Mouse (Mus musculus) heart, postnatal 14 days (tissue): ENCODE measurements around the gene Palm. TPM values are rescaled to one million over a fixed set of nuclear protein-coding genes. Genes with fewer than 3 reads are reported as not detected.

ENCODE experiments used
- DNase-seq, 2 experiments: peaks; one replicate each; pipeline ENCODE4 v3.0.0; 2021 to 2022
- intact Hi-C: fragments of 180-260 bp; cut with DNase I; formaldehyde crosslinking; loops from one replicate; pipeline ENCODE4 v1.15.1; 2025
- total RNA-seq, 2 experiments: library from RNA; stranded (reverse); gene quantifications; 2 replicates each; pipeline ENCODE4 v1.2.3; 2021

Palm gene
- total RNA-seq, 2 experiments from 2014 or later, result 71.8 to 86.5 TPM

DNA sequence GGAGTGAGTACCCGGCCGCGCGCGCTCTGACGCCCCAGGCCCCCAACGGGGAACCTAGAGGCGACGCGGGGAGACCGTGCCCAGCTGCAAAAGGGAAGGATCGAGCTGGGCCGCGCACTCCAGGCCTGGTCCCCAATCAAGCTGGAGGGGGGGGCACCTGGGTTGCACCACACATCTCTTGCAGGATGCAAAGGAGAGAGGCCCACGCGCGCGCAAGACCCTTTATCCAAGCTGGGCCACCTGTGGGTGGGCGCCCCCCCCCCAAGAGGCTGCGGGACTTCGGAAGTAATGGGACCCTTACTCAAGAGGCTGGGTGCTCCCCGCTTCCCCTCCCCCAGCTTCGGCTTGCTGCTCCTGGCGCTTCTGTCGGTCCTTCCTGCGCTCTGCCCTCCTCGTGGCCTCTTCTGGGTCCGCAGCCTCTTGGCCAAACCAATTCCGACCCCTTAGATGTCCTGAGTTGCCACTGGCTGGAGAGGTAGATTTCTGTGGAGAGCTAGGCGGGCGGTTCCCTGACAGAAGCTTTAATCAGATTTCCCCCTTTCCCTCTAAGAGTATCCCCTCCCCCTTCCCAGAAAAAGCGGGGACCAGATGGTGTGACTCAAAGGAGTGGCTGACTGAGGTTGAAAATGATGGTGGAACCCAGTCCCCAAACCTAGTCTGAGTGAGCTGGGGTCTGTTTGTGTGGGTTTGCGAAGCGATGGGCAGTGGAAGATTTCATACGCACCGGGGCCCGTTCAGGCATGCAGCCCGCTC lies 542 bp downstream of the Palm start:
- intact Hi-C loops, result loop anchor here (1.0 kb wide), 2 partner anchors 14 to 18 kb away; no protein-coding TSS in a partner anchor

DNA sequence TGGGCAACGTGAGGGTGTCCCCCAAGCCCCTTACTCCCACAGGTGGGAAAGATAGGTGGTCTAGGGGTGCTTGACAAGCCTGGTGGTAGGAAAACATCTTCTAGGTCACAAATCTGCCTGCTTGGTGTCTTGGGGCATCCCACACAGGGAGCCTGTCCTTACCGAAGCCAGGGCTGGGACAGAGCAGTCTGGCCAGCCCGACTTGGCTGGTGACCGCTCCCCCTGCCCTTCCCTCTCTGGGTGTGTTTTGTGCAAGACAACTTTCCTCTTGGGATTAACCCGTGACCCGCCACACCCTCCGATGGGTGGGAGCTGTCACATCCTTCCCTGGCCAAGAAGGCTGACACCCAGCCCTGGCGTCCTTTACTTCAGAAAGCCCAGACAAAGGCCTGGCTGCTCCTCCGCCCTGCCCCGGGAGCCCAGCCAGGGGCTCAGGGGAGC lies 1.1 kb downstream of the Palm start:
- intact Hi-C loops, result loop anchor here (1.0 kb wide), 1 partner anchor 14 kb away; no protein-coding TSS in a partner anchor
- peak; percentile 83 to 87 for DNase-seq

More for the DNA sequence above, 542 bp downstream of the Palm start:
- DNase-seq, result peak in 1 of 2 experiments; percentile 40

DNA sequence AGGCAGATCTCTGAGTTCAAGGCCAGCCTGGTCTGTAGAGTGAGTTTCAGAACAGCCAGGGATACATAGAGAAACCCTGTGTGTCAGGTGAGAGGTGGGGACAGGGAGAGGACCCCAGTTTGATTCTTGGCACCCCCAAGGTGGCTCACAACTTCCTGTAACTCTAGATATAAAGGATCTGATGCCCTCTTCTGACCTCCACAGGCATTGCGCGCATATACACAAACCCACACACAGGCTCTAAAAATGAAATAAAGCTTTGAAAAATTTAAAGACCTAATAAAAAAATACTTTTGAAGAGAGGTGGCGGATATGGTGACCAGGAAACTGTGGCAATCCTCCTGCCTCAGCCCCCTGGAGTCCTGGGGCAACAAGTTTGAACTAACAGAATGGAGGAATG lies 2.5 kb downstream of the Palm start:
- DNase-seq, result no peak
- intact Hi-C loops, result no loop called here

DNA sequence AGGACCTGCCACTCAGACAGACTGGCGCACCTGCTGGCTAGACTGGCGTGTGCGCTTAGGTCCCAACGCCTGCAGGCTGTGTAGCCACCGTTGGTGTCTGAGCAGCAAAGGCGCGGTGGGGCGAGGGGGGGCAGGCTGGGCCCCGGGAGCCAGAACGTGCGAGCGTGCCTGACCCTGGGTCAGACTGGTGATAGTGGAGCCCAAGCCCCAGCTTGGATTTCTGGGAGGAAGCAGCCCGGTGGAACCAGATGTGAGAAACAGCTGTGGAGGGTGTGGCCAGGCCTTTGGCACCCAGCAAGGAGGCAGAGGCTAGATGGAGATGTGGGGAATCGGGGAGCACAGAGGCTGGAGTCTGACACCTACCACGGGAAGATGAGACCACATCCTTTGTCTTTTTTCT lies 4.0 kb downstream of the Palm start:
- intact Hi-C loops, result no loop called here
- peak; percentile 50 to 67 for DNase-seq

DNA sequence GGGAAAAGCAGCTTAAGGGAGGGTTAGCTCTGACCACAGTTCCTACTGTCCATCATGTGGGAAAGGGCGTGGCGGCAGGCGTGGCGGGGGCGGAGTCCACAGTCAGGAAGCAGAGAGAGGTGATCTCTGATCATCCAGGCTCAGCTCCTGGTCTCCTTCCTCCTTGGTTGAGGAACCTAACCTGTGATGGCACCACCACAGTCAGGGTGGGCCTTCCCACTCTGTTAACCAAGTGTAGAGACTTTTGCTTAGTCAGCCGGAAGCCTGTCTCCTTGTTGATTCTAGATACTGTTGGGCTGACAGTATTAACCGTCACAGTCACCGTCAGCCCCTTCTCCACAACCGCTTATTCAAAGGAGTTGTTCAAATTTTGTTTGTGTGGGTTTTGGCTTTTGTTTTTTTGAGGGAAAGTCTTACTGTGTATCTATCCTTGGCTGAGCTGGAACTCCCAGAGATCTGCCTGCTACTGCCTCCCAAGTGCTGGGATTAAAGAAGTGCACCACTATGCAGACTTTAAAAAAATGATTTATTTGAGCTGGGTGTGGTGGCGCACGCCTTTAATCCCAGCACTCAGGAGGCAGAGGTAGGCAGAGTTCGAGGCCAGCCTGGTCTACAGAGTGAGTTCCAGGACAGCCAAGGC lies 5.0 kb downstream of the Palm start:
- no peak for DNase-seq

DNA sequence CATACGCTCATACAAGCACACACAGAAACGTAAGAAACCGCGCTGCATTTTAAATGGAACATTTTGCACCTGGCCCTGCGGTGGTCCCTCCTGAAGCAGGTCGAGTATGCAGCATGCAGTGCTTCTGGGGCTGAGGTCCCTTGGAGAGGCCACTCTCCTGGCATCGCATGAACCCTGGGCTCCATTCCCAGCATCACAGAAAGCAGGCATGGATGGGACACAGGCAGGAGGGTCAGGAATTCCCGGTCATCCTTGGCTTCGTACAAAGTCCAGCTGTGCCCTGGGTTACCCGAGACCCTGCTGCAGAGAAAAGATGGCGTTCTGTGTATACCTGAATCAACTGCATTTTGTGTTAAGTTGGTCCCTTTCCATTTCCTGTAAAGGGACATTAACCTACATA lies 7.1 kb downstream of the Palm start:
- DNase-seq, result no peak
- intact Hi-C loops, result no loop called here

More for the DNA sequence above, 5.0 kb downstream of the Palm start:
- intact Hi-C loops, result no loop called here

DNA sequence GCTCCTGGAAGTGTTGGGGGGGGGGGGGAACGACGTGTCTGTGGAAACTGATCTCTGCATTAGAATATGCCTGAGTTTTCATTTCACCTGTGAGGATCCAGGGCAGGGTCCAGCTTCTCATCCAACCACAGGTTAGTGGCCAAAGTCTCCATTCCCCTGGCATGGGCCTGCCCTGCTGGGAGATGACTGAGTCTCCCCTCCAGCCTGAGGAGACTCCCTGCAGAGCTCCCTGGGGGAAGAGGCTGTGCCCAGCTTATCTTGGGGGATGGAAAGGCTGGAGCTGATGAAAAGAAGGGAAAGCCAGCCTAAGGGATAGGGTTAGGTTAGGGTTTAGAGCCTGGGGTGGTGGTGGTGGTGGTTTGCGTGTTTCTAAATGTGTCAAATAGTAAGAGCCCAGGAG lies 8.5 kb downstream of the Palm start:
- no peak for DNase-seq
- intact Hi-C loops, result no loop called here

DNA sequence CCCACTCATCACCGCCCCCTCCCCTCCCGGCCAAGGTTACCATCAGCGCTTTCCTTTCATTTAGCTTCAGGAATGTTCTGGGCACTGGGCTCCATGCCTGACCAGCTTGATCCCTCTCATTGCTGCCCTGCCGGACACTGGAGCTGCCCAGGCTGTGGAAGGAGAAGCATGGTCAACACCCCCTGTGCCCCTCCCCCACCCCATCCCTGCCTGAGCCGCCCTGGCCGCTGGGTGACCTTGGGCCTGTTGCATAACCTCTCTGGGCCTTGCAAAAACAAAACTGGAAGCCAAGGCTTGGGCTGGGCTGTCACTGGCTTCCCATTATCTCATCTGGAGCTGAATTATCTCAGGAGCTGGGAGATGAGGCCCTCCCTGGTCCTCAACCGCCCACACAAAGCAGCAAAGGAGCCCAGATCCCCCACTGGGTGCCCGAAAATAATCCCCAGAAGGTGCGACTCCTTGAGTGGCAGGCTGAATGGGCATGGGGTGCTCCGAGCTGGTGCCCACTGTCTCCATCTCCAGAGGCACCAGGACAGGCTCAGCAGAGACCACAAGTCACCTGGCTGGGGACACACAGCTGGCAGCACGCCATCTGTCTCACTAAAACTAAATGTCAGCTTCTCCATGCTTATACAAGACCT lies 9.1 kb downstream of the Palm start:
- DNase-seq, result peak; percentile 57 to 65
- intact Hi-C loops, result no loop called here

DNA sequence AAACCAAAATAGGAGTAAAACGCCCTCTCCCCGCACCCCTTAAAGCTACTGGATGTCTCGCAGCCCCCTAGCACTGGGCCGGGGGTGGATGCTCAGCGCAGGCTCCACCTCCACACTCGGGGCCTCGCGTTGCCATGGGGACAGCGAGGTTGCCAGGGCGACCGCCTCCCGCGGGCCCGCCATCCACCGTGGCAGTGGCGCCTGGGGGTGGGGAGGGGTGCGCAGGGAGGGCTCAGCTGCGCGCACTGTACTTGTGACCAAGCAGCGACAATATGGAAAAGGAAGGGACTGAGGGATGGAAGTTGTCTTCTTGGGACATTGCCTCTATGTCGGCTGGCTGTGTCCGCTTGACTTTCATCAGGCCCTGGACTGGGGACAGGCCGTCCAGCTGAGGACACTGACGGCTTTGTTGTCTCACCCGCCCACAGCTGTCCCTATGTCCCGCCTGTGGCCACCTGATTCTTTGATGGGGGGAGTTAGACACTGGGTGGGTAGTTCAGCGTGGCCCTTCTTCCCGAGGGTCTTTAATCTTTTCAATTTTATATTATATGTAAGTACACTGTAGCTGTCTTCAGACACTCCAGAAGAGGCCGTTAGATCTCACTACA lies 10.4 kb downstream of the Palm start:
- DNase-seq, result peak; percentile 59 to 60
- intact Hi-C loops, result no loop called here

DNA sequence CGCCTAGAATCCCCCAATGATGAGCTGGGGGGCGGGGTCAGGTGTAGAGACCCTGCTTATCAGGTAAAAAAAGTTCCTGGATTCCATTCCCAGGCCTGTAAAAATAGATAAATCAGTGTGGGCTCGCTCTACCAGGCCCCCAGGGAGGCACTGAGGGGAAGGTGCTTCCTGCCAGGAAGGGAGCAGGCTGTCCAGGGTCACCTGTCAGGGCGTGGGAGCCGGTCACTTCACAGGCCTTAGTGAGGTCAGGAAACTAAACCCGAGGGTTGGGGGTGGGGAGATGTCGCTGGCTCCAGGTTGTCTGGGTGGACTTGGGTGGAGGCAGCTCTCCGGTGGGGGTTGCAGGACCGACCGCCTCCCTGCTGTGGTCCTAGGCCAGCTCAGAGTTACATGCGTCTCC lies 12.3 kb downstream of the Palm start:
- peak; percentile 62 to 70 for DNase-seq
- intact Hi-C loops, result no loop called here

DNA sequence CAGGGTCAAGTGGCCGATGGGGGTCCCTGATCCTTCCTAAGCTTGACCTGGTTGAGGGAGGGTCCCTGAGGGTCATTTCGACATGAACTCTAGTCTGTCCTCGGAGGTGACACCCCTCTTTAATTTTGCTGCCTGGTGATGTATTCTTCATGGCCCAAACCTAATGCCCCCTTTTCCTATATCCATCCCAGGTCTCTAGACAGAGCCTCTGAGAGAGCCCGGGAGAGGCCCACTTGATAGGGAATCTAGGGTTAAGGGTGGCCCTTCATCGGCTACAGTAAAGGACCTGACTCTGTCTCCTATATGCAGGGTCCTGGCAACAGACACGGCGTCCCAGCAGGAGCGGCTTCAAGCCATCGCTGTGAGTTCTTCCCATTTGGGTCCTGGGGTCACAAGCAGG lies 13.0 kb downstream of the Palm start:
- intact Hi-C loops, result no loop called here
- no peak for DNase-seq

DNA sequence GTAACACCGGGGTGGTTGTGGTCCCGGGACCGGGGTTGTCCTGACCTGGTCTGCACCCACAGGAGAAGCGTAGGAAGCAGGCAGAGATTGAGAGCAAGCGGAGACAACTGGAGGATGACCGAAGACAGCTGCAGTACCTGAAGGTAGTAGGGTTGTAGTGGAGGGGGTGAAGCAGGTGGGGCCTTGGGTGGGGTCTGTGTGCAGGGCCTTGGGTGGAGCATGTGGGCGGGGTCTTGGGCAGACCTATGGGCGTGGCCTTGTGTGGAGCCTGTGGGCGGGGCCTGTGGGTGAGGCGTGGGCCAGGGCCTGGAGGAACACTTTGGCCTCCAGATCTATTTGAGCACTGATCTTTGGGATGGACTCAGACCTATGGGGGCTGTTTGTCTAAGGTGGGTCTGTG lies 13.6 kb downstream of the Palm start:
- intact Hi-C loops, result no loop called here
- peak; percentile 46 to 63 for DNase-seq

DNA sequence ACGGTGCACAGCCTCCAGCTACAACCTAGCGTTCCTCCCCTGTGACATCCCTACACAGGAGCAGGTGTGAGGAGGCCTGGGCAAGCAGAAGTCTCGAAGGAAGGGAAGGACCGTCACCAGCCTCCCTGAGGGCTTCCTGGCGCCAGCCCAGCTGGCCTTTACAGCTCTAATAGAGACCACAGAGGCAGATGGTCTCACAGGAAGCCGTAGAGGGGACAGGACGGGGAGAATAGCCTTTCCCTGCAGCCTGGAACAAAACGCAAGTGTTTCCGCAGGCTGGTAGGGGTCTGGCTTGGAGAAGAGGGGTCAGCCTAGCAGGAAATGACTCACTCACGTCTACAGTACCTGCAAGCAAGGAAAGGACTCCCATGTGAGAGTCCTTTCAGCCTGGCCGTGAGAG lies 14.5 kb downstream of the Palm start:
- intact Hi-C loops, result loop anchor here (1.0 kb wide), 1 partner anchor 14 kb away; no protein-coding TSS in a partner anchor
- peak; percentile 69 to 74 for DNase-seq

DNA sequence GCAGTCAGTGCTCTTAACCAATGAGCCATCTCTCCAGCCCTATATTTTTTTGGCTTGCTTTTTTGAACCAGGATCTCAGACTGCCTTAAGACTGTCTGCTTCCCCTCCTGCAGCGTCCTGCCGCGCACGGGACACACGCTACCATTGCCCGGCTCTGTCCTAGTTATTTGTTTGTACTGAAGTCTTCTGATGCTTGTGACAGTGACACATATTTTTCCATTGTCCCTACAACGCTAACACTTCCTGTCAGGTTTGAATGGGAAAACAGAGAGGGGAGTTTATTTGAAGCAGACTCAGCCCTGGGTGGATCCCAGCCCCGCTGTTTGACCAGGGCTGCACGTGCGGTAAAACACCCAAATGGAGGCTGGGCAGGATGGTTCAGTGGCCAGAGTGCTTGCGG lies 15.4 kb downstream of the Palm start:
- no peak for DNase-seq

DNA sequence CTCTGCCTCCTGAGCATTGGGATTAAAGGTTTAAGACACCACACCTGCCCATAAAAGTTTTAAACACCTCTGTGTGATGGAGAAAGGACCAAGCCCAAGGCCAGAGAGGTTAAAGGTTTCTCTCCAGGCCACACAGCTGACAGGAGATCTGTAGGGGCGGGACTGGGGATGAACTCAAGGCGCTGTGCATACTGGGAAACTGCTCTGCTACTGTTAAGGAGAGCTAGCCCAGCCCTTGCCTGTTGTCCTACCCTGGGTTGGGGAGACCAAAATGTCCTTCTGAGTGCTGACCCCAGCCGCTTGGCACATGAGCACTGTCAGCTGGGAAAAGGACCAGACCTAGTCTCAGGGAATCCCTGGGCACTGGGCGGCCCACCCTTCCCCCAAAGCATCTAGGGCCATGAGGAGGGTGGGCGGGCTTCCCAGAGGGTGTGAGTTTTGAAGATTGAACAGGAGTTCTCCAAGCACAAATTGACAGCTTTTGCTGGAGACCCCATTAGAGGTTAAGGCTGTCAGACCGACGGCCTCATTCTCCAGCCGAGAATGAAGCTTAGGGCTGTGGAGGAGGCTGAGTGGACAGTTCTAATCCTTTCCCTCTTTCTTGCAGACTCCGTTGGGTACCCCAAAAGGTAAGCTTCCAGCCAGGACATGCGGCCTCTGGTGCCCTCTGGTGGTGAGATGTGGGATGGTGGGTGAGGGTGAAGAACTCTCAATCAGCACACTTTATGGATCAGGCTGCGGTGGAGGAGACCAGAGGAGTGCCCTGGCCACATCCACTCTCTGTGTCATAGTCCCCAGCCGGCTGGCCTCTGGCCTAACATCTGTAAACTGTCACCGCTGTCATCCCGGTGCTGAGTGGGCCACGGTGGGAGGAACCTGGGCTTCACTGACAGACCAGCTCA lies 18.6 kb downstream of the Palm start:
- intact Hi-C loops, result loop anchor here (1.0 kb wide), 1 partner anchor 19 kb away; the partner anchor contains the start of gene Palm
- DNase-seq, result peak; percentile 86 to 91

More for the DNA sequence above, 15.4 kb downstream of the Palm start:
- intact Hi-C loops, result loop anchor here (1.0 kb wide), 1 partner anchor 14 kb away; no protein-coding TSS in a partner anchor

DNA sequence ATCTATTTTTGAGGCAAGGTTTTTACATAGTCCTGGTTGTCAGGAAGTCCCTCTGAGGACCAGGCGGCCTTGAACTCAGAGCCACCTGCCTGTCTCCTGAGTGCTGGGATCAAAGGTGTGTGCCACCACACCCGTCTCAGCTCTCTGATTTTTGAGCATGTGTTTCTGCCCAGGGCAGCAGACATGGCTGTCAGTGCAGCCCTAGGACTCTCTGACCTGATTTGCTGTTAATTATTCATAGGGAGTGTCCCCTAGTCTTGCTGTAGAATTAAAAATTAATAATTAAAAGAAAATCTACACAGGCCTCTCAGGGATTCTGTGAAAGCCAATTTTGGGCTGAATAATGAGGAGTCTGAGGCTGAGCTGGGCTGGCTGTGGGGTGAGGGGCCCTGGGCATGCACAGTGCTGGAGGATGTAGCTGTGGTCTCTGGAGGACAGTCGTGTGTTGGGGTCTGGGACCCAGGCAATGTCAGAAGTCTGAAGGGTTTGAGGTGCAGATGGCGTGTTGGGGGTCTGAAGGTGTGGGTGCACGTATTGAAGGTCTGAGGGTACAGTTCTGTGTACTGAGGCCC lies 21.0 kb downstream of the Palm start:
- intact Hi-C loops, result no loop called here
- no peak for DNase-seq

DNA sequence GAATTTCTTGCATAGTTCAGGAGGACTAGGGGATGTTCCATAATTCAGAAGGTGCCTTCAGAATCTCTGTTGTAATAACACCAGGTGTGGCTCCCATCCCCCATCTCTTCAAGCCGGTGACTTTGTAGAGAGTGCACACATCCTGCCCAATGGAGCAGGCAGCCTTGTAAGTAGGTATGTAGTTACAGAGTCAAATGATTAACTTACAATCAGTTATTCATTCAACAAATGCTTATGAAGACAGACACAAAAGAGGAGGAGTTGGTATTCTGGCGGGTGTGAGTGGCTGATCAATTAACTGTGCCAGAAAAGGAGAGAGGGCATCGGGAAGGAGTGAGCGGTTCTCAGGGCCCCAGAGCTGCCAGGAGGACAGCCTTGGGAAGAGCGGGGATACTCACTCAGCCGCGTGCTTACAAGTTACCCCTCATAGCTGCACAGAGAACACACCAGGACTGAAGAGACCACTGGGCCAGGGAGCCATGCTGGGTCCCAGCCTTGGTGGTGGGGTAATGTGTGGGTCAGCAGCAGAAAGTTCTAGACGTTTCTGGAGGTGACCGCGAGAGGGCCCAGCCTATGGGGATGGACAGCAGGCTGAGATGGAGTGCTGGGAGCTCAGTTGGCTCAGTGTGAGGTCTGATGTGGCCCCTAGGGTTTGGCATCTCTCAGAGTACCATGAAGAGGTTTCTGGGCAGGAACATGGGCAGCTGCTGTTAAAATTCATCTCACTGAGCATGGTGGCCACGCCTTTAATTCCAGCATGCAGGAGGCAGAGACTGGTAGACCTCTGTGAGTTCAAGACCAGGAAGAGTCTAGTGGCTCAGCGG lies 22.5 kb downstream of the Palm start:
- intact Hi-C loops, result loop anchor here (5.0 kb wide), 1 partner anchor 34 kb away; no protein-coding TSS in a partner anchor
- no peak for DNase-seq

DNA sequence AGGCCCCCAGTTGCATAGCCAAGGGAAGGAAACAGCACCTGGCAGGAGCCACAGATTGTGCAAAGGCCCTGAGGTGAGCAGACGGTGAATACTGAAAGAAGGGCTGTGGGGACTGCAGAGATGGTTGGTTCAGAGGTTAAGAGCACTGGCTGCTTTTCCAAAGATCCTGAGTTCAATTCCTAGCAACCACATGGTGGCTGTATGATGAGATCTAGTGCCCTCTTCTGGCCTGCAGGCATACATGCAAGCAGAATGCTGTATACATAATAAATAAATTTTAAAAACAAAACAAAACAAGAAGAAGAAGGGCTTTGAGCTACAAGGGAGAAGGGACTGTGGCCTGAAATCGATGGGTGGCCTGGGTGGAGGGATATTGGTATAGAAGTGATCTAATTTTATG lies 23.7 kb downstream of the Palm start:
- intact Hi-C loops, result loop anchor here (5.0 kb wide), 1 partner anchor 35 kb away; no protein-coding TSS in a partner anchor
- DNase-seq, result no peak
